Mouse (Mus musculus): ENCODE measurements around the gene Mast4.

DNA sequence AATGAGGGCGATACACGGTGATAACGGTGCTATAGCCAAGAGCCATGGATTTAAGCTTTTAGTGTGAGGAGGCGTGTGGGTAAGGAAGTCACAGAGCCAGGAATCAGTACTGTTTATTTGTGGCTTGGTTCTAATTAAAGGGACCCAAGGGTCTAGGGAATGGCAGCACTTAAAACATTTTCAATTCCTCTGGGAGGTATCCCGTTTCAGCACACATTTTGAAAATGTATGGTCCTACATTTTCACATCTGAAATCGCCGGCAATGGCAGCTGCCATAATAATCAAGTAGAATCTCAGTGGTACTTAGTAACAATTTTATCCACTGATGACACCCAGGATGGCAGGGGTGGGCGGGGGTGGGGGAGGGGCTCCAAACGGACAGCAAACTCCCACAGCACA, 531.1 kb downstream of the Mast4 start:
- no peak for TF ChIP-seq TAL1 (IDR thresholded peaks at IDR 0.05; ENCODE audit: low read length)
- no peak for TF ChIP-seq GATA1 (IDR thresholded peaks at IDR 0.05; ENCODE audit: low read length)

All from erythroblast, embryonic 14.5 days (primary cell).